Mouse (Mus musculus): ENCODE measurements around the gene Pex14.

The Pex14 gene

DNA sequence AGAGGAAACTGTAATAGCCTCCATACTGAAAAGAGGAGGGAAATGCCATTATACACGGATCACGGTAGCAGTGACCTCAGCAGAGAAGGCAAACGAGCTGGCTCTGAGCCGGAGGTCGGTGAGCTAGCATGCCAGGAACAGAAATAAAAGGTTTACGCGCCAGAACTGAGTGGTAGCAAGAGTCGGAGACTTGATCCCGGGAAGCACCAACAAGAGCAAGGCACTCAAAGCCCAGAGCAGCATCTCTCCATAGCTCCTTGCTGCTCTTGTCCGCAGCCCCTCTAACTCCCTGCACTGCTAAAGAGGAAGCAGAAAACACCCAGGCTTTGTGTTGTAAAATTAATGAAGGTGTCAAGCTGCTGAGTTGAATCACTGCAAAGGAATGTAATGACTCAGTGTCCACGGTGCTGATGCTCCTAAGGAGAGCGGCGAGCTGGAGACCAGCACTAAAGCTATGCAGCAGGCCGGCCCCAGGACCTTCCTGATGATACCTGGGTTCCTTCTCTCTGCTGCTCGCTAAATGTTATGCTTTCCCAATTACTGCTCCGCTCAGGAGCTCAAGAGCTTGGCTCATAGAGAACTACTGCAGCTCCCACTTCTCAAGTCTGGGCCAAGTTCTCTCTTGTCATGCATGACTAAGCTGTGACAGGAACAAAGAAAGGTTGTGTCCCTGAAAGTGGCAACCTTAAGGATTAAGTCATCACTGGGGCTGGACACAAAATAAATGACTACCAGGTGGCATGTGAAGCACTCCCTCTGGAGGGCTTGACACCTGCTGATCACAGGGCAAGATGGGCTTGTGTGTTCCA is 50.1 kb downstream of the Pex14 start:
- peak in 1 of 2 experiments; percentile 24 for DNase-seq

DNA sequence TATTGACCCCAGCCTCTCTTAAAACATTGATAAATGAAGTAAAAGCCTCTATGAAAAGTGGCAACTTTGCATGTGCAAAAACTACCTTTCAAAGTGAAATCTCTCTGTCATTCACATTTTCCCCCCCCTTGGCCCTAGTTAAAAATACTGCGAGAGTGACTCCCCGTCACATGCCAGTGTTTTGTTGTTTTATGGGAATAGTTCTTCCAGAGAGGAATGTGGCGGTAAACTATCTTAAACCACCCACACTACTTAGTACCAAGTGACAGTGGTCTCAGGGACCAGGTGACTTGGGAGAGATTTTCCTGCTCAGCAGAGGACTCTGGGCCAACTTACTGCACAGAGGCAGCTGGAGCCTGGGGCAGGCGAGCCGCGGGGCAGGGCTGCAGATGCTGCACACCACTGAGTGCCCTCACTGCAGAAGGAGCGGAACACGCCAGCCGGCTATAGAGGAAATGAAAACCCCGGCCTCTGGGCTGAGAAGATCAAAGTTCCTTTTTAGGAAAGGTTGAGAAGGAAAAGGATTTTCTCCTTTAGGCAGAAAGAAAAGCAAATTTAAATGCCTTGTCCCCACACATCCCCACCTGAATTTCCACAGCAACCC is 50.9 kb downstream of the Pex14 start:
- no peak for DNase-seq

GRCm38 (mm10) chr4:149047360-149047759 is 52.3 kb downstream of the Pex14 start:
- DNase-seq, result no peak

GRCm38 (mm10) chr4:149045885-149046284 is 53.8 kb downstream of the Pex14 start:
- no peak for DNase-seq

GRCm38 (mm10) chr4:149040289-149040688 is 59.4 kb downstream of the Pex14 start:
- no peak for DNase-seq

DNA sequence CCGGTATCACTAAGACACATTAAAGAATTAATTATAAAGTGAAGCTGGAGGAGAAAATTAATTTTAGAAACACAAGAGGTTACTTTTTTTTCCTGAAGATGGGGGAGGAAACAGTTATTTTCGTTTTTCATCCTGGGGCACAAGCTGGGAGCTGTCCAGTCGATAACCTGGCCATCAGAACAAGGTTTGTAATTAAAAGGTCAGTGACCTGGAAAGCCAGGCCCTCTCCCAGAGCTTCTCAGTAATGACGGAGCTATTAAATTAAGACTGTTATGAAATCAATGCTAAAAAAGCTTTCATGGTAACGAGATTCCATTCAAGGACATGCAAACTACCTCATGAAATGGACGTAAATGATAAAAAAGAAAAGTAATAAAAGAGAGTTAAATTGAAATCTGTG is 62.0 kb downstream of the Pex14 start:
- DNase-seq, result no peak

GRCm38 (mm10) chr4:149036592-149036991 is 63.1 kb downstream of the Pex14 start:
- no peak for DNase-seq

DNA sequence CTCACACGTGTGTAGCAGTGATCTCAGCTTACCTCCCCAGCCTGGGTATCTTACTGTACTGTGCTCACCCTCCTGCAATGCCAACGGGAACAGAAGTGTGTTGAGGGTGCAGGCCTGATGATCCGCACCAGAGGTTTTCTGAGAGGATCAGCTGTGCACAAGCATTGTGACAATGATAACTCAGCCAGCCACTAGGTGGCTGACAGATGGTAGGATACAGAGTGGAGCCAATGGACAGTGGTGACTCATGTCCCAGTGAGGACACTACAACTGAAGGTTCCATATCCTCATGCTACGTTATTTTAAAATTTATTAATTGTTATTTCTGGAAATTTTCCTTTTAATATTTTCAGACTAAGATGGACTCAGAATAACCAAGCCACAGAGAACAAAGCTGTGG is 68.2 kb downstream of the Pex14 start:
- DNase-seq, result no peak

GRCm38 (mm10) chr4:149027571-149027970 is 72.1 kb downstream of the Pex14 start:
- no peak for DNase-seq

DNA sequence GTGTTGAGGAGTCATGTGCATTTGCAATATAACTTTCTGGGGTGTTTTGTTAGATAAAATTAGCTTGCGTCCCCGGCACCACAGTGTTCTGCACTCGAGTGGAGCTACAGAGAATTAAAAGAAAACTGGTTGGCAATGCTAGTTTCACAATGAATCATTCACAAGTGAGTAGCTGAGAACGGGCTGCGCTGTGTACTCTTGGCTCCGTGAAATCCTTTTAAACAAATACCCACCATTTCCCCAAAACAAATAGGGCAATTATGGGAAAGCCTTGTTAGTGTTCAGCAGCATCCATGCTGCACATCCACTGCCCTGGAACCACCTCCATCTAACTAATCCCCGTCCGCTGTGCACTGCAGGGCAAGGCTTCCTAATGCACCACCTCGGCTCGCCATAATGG is 74.4 kb downstream of the Pex14 start:
- no peak for DNase-seq

GRCm38 (mm10) chr4:149021021-149021420 is 78.7 kb downstream of the Pex14 start:
- DNase-seq, result no peak

GRCm38 (mm10) chr4:149019456-149019855 is 80.2 kb downstream of the Pex14 start:
- no peak for DNase-seq

DNA sequence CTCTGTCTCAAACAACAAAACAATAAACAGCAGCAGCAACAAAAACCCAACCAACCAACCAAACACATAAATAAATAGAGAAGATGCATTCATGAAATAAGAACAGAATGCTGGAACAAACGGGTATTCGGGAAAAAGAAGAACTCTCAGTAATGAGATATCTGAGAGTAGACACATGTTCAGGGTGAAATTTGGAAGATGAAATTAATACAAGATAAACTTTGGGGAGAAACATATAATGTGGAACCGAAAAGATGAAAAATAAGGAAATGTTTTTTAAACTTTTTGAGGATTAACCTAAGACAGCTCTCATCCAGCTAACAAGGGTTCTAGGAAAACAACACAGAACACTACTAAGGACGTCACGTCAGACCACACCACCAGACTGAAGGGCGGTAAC is 92.9 kb downstream of the Pex14 start:
- DNase-seq, result no peak

GRCm38 (mm10) chr4:149006107-149006506 is 93.6 kb downstream of the Pex14 start:
- no peak for DNase-seq

DNA sequence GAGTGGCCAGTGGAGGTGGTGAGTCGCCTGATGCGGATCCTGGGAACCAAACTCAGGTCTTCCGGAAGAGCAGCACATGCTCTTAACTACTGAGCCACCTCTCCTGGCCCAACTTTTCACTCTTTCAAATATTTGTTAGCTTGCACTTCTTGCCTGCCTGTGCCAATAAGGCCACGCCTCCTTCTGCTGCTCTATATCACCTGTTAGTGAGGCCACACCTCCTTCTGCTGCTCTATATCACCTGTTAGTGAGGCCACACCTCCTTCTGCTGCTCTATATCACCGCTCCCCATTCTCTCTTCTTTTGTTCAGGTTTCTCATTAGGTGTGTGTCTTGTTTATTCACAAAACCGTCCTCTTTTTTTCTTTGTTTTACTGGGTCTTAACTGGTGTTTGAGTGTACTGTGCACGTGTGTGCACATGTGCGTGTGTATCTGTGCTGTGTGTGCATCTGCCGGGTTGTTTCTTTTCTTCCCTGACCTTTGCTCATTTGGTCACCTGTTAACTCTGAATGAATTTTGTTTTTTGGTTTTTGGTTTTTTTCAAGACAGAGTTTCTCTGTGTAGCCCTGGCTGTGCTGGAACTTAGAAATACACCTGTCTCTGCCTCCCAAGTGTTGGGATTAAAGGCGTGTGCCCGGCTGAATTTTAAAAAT is 97.1 kb downstream of the Pex14 start:
- DNase-seq, result no peak

DNA sequence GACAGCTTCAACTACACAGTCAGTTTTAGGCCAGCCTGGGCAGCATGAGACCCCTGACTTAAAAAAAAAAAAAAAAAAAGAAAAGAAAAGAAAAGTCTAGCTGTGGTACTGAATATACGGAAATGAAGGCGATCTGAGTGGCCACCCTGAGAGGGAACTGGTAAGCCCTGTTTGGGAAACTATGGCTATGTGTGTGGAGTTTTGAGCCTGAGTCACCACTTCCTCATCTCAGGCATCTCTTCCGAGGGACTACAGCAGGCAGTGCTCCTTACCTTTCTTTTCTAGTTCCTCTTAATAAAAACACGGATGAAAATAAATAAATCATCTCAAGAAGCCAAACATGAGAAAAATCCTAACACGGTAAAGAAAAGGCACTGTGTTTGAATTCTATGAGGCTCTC is 98.2 kb downstream of the Pex14 start:
- DNase-seq, result no peak

GRCm38 (mm10) chr4:149000746-149001145 is 98.9 kb downstream of the Pex14 start:
- no peak for DNase-seq

GRCm38 (mm10) chr4:148993948-148994347 is 105.7 kb downstream of the Pex14 start:
- no peak for DNase-seq

- no peak for DNase-seq
Measured at GRCm38 (mm10) chr4:148990038-148990437, 109.6 kb downstream of the Pex14 start.

DNA sequence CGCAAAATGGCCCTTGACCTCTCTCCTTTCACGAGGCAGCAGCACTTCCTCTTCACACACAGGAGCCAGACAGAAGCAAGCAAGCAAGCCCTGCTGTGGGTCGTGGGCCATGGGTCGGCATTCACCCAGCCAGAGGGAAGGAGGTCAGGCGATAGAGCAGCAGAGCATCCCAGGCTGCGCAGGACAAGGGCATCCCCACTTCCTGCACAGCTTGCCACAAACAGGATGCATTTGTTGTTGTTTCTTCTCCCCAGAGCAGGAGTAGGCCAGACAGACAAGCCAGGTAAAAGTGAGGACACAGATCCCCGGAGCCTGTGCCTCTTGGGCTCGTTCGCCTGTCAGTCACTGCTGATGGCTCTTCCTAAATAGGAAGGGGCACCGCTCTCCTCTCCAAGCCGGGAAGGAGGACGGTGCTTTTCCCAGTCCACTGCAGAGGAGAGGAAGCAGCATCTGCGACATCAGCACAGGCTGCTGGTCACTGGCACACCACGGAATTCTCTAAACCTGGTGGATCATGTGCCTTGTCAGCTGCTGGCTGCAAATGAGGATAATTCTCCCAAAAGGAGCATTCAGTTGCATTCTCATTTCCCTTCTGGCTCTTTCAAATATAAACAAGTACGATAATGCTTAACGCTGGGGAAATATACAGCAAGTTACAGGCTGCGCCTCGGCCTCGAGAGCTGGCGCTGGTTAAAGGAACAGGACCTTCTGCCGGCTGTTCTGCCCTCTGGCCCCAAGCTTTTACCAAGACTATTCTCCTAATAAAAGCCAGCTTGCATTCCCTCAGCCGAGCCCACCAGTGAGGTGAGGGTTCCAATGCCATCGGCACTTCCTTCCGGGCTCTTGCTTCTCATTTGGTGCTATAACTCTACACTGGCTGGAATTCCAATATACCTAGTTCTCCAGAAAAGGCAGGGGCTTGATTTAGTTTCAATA is 113.9 kb downstream of the Pex14 start:
- no peak for DNase-seq

GRCm38 (mm10) chr4:148984701-148985540 is 114.8 kb downstream of the Pex14 start:
- no peak for DNase-seq

GRCm38 (mm10) chr4:148982274-148982673 is 117.4 kb downstream of the Pex14 start:
- DNase-seq, result no peak

Data from cerebellum, postnatal 36 days (tissue).